Mouse (Mus musculus) spleen, adult 2 months (tissue): ENCODE data around the gene Gm17402. TPM values are rescaled to one million over a fixed set of nuclear protein-coding genes. Genes with fewer than 3 reads are reported as not detected.

Source experiments
- DNase-seq, 2 experiments: peaks; one replicate each; pipeline versions ENCODE4 v3.0.0 to v3.0.0-alpha.2; 2012 to 2021; ENCODE audit warnings: low spot score in 2 of 2, low read depth in 1 of 2
- H3K27ac ChIP-seq: fragments of 200-500 bp; 2 replicates; pipeline ENCODE4 v1.5.1; 2012; ENCODE audit warnings: low read length, inconsistent platforms; ENCODE audit not compliant: insufficient read depth
- H3K27me3 ChIP-seq: fragments of 200-500 bp; 2 replicates; pipeline ENCODE4 v1.6.1; 2012; ENCODE audit warnings: mild to moderate bottlenecking, moderate library complexity, low read length, inconsistent platforms; ENCODE audit not compliant: control insufficient read depth, insufficient read depth
- H3K36me3 ChIP-seq: fragments of 200-500 bp; 2 replicates; pipeline ENCODE4 v1.6.1; 2012; ENCODE audit warnings: mild to moderate bottlenecking, low read length, inconsistent platforms; ENCODE audit not compliant: control insufficient read depth, insufficient read depth
- H3K4me1 ChIP-seq: fragments of 200-500 bp; 2 replicates; pipeline ENCODE4 v1.6.1; 2011; ENCODE audit warnings: inconsistent platforms; ENCODE audit not compliant: control insufficient read depth, insufficient read depth, insufficient read length
- H3K4me3 ChIP-seq: fragments of 200-500 bp; 2 replicates; pipeline ENCODE4 v1.5.1; 2011; ENCODE audit warnings: mild to moderate bottlenecking, inconsistent platforms; ENCODE audit not compliant: insufficient read depth, insufficient read length; ENCODE audit errors: extremely low read depth
- CTCF ChIP-seq: fragments of 200-500 bp; IDR thresholded peaks from 2 replicates; pipeline ENCODE4 v1.5.1; 2011; ENCODE audit warnings: mild to moderate bottlenecking, inconsistent platforms; ENCODE audit not compliant: insufficient read depth, insufficient read length, insufficient replicate concordance; ENCODE audit errors: extremely low read depth
- POLR2A ChIP-seq: fragments of 200-500 bp; IDR thresholded peaks from 2 replicates; pipeline ENCODE4 v1.6.1; 2011; ENCODE audit warnings: low read depth, low read length, inconsistent platforms
- WGBS: fragments of 180-500 bp; shearing (Covaris S2); methylation state at CpG from one replicate; pipeline ENCODE4 v1.1.7; 2018; 5-methylcytosine and 5-hydroxymethylcytosine counted together
- polyA plus RNA-seq: library from polyadenylated mRNA; depleted of rRNA; stranded (reverse); fragments of >200 nt; gene quantifications from 2 replicates; pipeline ENCODE4 v1.2.3, GENCODE M21; 2012; rRNA removed

Gene Gm17402
- polyA plus RNA-seq, 1 experiment: not detected

DNA sequence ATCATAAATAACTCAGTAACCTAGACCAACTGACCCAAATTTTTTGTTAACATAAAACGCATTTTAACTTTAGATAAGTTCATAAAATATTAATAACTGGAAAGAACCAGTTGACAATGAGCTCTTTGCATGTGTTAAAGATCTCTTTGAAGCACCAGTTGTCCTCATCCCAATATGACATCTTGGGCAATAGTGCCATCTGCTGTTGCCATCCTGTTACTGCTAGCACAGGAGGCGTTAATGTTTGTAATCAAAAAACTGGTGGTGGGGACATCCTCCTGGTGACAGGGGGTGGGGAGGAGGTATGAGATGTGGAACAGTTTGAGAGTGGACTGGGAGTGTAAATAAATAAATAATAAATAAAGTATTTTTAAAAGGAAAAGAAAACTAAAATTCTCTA lies 30.4 kb downstream of the Gm17402 start:
- no peak overlapping the region for H3K27ac ChIP-seq

DNA sequence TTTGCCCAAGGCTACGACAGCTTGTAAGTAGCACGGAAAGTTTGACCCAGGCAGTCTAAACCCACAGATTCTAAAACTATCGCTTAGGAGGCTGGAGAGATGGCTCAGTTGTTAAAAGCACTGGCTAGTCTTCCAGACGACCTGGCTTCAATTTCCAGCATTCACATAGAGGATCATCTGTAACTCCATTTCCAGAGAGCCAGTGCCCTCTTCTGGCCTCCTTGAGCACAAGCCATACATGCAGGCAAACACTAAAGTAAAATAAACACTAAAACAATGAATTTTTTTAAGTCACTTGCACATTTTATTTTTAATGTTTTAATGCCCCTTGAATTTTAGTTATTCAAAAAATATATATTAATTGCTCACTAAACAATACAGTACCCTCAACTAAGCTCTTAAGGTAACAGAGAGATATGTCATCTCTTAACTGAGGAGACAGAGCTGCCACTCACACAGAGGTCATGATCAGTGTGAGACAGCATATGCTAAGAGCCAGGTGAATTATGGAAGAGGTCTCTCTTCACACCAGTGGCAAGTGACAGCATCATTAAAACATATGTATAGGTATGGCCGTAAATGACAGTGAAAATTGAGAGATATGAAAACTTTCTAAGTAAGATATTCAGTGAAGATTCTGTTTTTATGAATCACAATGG lies 31.8 kb downstream of the Gm17402 start:
- 81% methylated on average over 5 of the region's 5 CpGs for WGBS
- H3K4me3 ChIP-seq: no peak overlapping the region
- no peaks in the 10 kb centered on the region for H3K27me3 ChIP-seq
- H3K27ac ChIP-seq: no peak overlapping the region
- H3K36me3 ChIP-seq: no peaks in the 10 kb centered on the region
- TF ChIP-seq CTCF (no peak), POLR2A (no peak)
- no peaks in the 10 kb centered on the region for H3K4me1 ChIP-seq
- DNase-seq: no peak

More for the DNA sequence above, 30.4 kb downstream of the Gm17402 start:
- H3K27me3 ChIP-seq: no peaks in the 10 kb centered on the region
- TF ChIP-seq POLR2A: no peak
- TF ChIP-seq CTCF: peak; percentile 41; the same call in 1 of the 2 replicates
- no peaks in the 10 kb centered on the region for H3K36me3 ChIP-seq
- WGBS: 34% methylated on average over 2 of the region's 2 CpGs
- H3K4me3 ChIP-seq: no peak overlapping the region
- H3K4me1 ChIP-seq: no peaks in the 10 kb centered on the region
- peak; percentile 1 to 40 for DNase-seq

DNA sequence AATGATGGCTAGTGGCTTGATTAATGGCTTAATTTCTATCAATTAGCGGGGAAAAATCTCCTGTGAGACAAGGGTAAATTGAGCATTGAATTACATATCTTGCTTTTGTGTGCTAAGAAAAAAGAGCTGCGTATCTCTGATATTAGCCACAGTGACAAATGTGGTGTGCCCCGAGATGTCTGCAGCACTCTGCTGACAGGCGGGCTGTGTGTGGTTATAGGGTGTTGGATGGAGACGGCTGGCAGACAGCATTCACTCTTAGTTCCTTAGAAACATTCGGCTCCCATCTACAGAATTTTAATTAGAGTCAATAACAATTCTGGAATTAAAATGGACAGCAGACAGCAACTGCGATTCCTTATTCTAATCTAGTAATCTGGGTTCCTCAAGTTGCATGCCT lies 34.0 kb downstream of the Gm17402 start:
- no peaks in the 10 kb centered on the region for H3K4me1 ChIP-seq
- no peak overlapping the region for H3K4me3 ChIP-seq
- H3K27me3 ChIP-seq: no peaks in the 10 kb centered on the region
- no peaks in the 10 kb centered on the region for H3K36me3 ChIP-seq
- WGBS: 89% methylated on average over 7 of the region's 7 CpGs
- H3K27ac ChIP-seq: no peak overlapping the region
- TF ChIP-seq CTCF (no peak), POLR2A (no peak)
- no peak for DNase-seq

DNA sequence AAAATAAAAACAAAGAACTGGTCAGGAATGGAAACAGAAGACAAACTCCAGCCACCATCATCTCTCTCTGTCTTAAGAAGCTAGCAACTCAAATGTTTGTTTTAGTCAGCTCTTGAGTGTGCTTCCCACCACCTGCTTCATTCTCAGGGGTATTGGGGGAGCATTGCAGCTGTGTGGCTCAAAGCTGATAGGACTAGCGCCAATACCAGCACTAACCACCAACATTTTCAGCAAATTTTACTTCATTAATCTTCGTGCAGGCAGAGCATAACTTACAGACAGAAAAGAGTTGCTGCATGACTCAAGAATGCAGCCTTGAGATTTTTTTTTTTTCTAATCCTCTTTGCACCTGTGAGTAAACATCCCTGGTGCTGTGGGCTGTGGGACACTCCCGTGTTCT lies 35.4 kb downstream of the Gm17402 start:
- Histone ChIP-seq H3K27me3 (no peaks in the 10 kb centered on the region), H3K27ac (no peak overlapping the region), H3K4me1 (no peaks in the 10 kb centered on the region), H3K36me3 (no peaks in the 10 kb centered on the region), H3K4me3 (no peak overlapping the region)
- TF ChIP-seq POLR2A (no peak), CTCF (no peak)
- 49% methylated on average over 3 of the region's 3 CpGs for WGBS
- DNase-seq: no peak

DNA sequence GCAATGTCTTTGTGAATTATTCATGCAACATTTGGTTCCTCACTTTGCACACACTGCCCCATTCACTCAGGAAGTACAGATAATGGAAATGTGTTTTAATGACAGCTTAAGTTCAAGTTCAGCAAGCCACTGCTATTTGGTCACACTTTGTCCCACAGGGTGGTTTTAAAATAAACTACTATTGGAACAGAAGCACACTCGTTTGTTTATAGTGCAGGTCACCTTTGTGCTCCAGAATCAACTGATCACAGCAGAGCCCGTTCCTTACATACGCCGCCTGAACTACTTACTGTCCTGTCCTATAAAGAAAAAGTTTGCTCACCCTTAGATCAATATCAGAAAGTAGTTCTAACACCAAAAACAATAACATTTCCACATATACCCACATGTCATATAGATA lies 52.5 kb downstream of the Gm17402 start:
- DNase-seq: no peak
- 91% methylated on average over 4 of the region's 4 CpGs for WGBS
- Histone ChIP-seq H3K36me3 (no peaks in the 10 kb centered on the region), H3K4me1 (no peaks in the 10 kb centered on the region), H3K27me3 (no peaks in the 10 kb centered on the region), H3K4me3 (no peak overlapping the region), H3K27ac (no peak overlapping the region)
- TF ChIP-seq POLR2A (no peak), CTCF (no peak)

Other genes with a start within 250 kb of the Gm17402 start
- gene Mlf1, start 1.1 kb downstream of the Gm17402 start, polyA plus RNA-seq: 0.08 TPM in 1 of 2 replicates, not detected in the other
- gene Gfm1, start 54.9 kb upstream of the Gm17402 start, polyA plus RNA-seq: 5.6 and 5.7 TPM in 2 replicates
- 13.8 and 14.4 TPM in 2 replicates for gene Lxn, start 88.8 kb upstream of the Gm17402 start, polyA plus RNA-seq
- gene Rarres1, start 140.4 kb upstream of the Gm17402 start, polyA plus RNA-seq: 0.68 and 1.5 TPM in 2 replicates
- gene Mfsd1, start 207.6 kb upstream of the Gm17402 start, polyA plus RNA-seq: 32.9 and 34.8 TPM in 2 replicates